Mouse (Mus musculus) intestine, embryonic 14.5 days (tissue): Measurements from ENCODE around the gene Adra2b. TPM values are rescaled to one million over a fixed set of nuclear protein-coding genes. Genes with fewer than 3 reads are reported as not detected.

Experiments used
- ATAC-seq: fragments of 200-750 bp; cut with Nextera tagmentation; replicated peaks from 2 replicates; pipeline ENCODE4 v1.8.0; 2017; ENCODE audit warnings: low read depth, moderate number of reproducible peaks, moderate TSS enrichment, moderate library complexity; ENCODE audit not compliant: low FRiP score, low TSS enrichment
- DNase-seq: peaks from one replicate; pipeline ENCODE4 v3.0.0-alpha.2; 2018; ENCODE audit warnings: low spot score
- H3K27ac ChIP-seq: fragments of 300-500 bp; sonication (generic); 2 replicates; pipeline ENCODE4 v1.5.1; 2014; ENCODE audit warnings: low read depth, mild to moderate bottlenecking, control low read depth
- H3K27me3 ChIP-seq: fragments of 300-500 bp; sonication (generic); replicated peaks from 2 replicates; pipeline ENCODE4 v1.6.1; 2014; ENCODE audit warnings: low read length, control low read depth; ENCODE audit not compliant: control insufficient read depth, insufficient read depth
- H3K36me3 ChIP-seq: fragments of 300-500 bp; sonication (generic); 2 replicates; pipeline ENCODE4 v1.6.1; 2014; ENCODE audit warnings: low read length, control low read depth; ENCODE audit not compliant: control insufficient read depth, insufficient read depth
- H3K4me1 ChIP-seq: fragments of 300-500 bp; sonication (generic); replicated peaks from 2 replicates; pipeline ENCODE4 v1.6.1; 2014; ENCODE audit warnings: low read length, control low read depth, mixed read lengths; ENCODE audit not compliant: control insufficient read depth, insufficient read depth
- H3K4me2 ChIP-seq: fragments of 300-500 bp; sonication (generic); 2 replicates; pipeline ENCODE4 v1.6.1; 2014; ENCODE audit warnings: low read length
- H3K4me3 ChIP-seq: fragments of 300-500 bp; sonication (generic); 2 replicates; pipeline ENCODE4 v1.5.1; 2014; ENCODE audit warnings: low read depth, low read length, control low read depth, mixed read lengths
- H3K9ac ChIP-seq: fragments of 300-500 bp; sonication (generic); 2 replicates; pipeline ENCODE4 v1.6.1; 2014; ENCODE audit warnings: mild to moderate bottlenecking, low read length
- H3K9me3 ChIP-seq: fragments of 300-500 bp; sonication (generic); 2 replicates; pipeline ENCODE4 v1.6.1; 2016; ENCODE audit warnings: low read length, control low read depth; ENCODE audit not compliant: control insufficient read depth
- WGBS: fragments of 180-500 bp; shearing (Covaris S2); extraction: QIAGEN DNeasy Blood & Tissue Kit; methylation state at CpG from one replicate; pipeline ENCODE4 v1.1.7; 2014; 5-methylcytosine and 5-hydroxymethylcytosine counted together
- polyA plus RNA-seq: library from polyadenylated mRNA; unstranded; fragments of >200 nt; fragmentation: Nextera tagmentation; extraction: Ambion mirVana; gene quantifications from 2 replicates; pipeline ENCODE4 v1.2.1, GENCODE M21; 2014

Adra2b gene
- polyA plus RNA-seq, 1 experiment from 2014 or later: 0.85 TPM

DNA sequence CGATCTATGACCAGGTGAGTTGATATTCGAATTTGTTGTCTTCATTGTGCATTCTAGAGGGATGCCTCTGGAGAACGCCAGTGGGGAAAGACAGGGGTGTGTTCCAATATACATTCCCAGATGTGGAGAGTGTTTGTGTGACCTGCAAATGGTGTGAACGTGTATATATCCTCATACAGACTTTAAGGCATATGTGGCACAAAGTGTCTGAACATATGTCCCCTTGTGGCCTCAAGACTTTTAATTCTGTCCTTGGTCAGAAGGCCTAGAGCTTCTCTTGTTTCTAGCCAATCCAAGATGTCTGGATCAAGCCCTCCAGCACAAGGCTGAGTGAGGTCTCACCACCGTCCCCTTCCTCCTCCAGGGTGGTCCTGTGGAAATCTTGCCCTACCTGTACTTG is 26.1 kb upstream of the Adra2b start:
- Histone ChIP-seq H3K27me3 (peaks cover 37% of the 10 kb centered on the region), H3K4me2 (peak overlapping the region; percentile 65), H3K4me3 (peak overlapping the region; percentile 43), H3K9me3 (no peaks in the 10 kb centered on the region), H3K27ac (no peak overlapping the region), H3K4me1 (0 out of 2 replicates have a peak, but pooled peaks cover 6% of the 10 kb centered on the region), H3K9ac (peak overlapping the region; percentile 50; the same call in 1 of the 2 replicates), H3K36me3 (no peaks in the 10 kb centered on the region)
- 45% methylated on average over 5 of the region's 5 CpGs for WGBS
- ATAC-seq (no peak), DNase-seq (no peak)

DNA sequence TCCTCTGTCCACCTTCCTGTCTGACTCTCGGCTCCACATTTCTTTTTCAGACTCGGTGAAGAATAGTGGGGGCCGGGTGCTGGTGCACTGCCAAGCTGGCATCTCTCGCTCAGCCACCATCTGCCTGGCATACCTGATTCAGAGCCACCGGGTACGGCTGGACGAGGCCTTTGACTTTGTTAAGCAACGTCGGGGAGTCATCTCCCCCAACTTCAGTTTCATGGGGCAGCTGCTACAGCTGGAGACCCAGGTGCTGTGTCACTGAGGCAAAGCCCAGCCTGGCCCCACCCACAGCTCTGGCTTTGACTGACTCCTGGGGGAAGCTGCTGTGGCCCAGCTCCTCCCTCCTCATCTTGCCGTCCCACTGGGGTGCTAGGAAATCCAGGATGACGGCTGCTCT is 25.5 kb upstream of the Adra2b start:
- H3K4me1 ChIP-seq: 0 out of 2 replicates have a peak, but pooled peaks cover 6% of the 10 kb centered on the region
- peak overlapping the region; percentile 65; the same call in 1 of the 2 replicates for H3K4me2 ChIP-seq
- H3K36me3 ChIP-seq: no peaks in the 10 kb centered on the region
- DNase-seq (no peak), ATAC-seq (no peak)
- H3K9ac ChIP-seq: no peak overlapping the region
- no peak overlapping the region for H3K27ac ChIP-seq
- peaks cover 37% of the 10 kb centered on the region for H3K27me3 ChIP-seq
- H3K9me3 ChIP-seq: no peaks in the 10 kb centered on the region
- H3K4me3 ChIP-seq: 0 out of 2 replicates have a peak overlapping the region, but pooled peaks have one; percentile 43
- 73% methylated on average over 11 of the region's 11 CpGs for WGBS

DNA sequence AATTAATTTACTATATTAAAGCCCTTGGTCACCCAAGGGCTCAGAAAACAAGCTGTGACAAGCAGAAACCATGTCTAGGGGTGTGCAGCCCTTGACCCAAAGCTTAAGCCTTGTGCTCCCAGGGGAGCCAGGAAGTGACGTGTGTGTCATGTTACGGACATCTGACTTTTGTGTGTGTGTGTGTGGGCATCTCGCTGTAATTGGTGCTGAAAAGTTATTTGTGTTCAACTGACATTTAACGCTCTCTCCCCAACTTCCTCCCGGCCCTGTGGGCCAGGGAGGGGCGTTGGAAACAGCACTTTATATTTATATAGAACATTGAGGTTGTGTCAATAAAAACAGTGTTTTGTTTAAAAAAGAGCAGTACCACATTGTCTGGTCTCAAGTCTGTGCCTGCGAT is 25.0 kb upstream of the Adra2b start:
- Histone ChIP-seq H3K4me1 (0 out of 2 replicates have a peak, but pooled peaks cover 6% of the 10 kb centered on the region), H3K9me3 (no peaks in the 10 kb centered on the region), H3K4me2 (no peak overlapping the region), H3K27ac (no peak overlapping the region), H3K4me3 (no peak overlapping the region), H3K9ac (no peak overlapping the region), H3K36me3 (no peaks in the 10 kb centered on the region), H3K27me3 (peaks cover 37% of the 10 kb centered on the region)
- no peak for DNase-seq
- WGBS: 60% methylated on average over 7 of the region's 7 CpGs
- no peak for ATAC-seq

DNA sequence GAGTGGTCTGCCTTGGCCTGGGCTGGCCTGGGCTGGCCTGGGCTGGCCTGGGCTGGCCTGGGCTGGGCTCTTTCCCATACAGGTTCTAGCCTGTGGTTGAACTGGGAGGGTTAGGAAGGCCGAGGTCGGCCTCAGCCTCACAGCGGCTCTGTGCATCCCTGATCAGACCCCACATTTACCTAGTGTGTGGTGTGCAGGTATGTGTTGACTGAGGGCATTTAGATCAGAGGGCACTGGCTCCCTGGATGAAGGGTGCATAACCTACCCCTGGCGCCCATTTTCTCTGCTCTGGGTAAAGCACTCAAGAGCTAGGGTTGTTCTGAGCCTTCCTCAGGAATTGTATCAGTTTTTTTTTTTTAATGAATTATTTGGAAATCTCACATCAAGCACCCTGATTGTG is 24.6 kb upstream of the Adra2b start, which contains the start of gene Astl:
TSS of gene Astl (plus strand) at position 224 of the 400 bp plus-strand sequence.
- WGBS: 86% methylated on average over 4 of the region's 4 CpGs

DNA sequence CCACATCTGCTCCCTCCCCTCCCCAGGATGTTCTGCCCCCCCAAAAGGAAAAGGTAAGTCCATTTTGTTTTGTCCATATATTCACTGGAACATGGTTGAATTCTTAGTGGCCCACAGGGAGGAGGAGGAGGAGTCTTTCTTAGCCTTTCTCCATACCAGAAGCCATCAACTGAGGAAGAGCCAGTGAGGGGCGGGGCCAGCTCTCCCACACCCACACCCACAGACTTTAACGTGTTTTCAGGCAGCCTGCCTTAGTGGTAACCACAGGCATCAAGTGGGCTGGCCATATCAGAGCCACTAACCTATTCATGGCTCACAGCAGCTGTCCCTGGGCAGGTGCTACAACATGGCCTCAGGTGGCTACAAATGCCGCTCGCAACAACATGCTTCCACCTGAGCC is 24.2 kb upstream of the Adra2b start:
- H3K27ac ChIP-seq: no peak overlapping the region
- no peak for DNase-seq
- WGBS: 66% methylated on average over 4 of the region's 4 CpGs

More for the DNA sequence above, 24.6 kb upstream of the Adra2b start, which contains the start of gene Astl:
- no peaks in the 10 kb centered on the region for H3K36me3 ChIP-seq
- H3K9ac ChIP-seq: no peak within 1 kb of the TSS
- 0 out of 2 replicates have a peak, but pooled peaks cover 6% of the 10 kb centered on the region for H3K4me1 ChIP-seq
- no peak for ATAC-seq
- DNase-seq: no peak
- H3K27ac ChIP-seq: no peak within 1 kb of the TSS
- H3K27me3 ChIP-seq: peaks cover 37% of the 10 kb centered on the region
- 0 out of 2 replicates have a peak within 1 kb of the TSS, but pooled peaks have one; percentile 65 for H3K4me2 ChIP-seq
- 0 out of 2 replicates have a peak within 1 kb of the TSS, but pooled peaks have one; percentile 43 for H3K4me3 ChIP-seq
- no peaks in the 10 kb centered on the region for H3K9me3 ChIP-seq

DNA sequence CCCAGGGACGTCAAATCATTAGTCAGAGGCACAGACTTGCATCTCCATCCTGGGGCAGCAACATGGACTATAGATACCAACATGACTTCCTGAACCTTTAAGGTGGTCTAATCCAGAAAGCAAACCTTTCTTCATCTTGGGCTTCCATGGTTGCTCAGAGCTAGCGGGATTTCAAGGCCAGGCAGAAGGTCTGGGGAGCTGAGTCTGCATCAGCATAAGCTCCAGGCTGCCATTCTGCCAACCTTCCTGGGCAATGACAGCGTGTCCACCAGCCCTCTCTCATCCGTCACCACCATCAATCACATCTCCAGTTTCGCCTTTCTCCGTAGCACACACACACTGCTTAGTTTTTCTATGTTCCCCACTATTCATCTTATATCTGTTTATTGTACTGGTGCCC is 23.7 kb upstream of the Adra2b start:
- ATAC-seq: no peak
- H3K9ac ChIP-seq: no peak overlapping the region
- WGBS: 76% methylated on average over 6 of the region's 6 CpGs
- no peaks in the 10 kb centered on the region for H3K36me3 ChIP-seq
- no peak overlapping the region for H3K4me3 ChIP-seq
- H3K27ac ChIP-seq: no peak overlapping the region
- H3K27me3 ChIP-seq: peaks cover 37% of the 10 kb centered on the region
- no peak for DNase-seq
- no peaks in the 10 kb centered on the region for H3K9me3 ChIP-seq
- H3K4me2 ChIP-seq: no peak overlapping the region
- 0 out of 2 replicates have a peak, but pooled peaks cover 6% of the 10 kb centered on the region for H3K4me1 ChIP-seq

More for the DNA sequence above, 24.2 kb upstream of the Adra2b start:
- 0 out of 2 replicates have a peak, but pooled peaks cover 6% of the 10 kb centered on the region for H3K4me1 ChIP-seq
- no peaks in the 10 kb centered on the region for H3K9me3 ChIP-seq
- no peak for ATAC-seq
- no peaks in the 10 kb centered on the region for H3K36me3 ChIP-seq
- H3K27me3 ChIP-seq: peaks cover 37% of the 10 kb centered on the region
- no peak overlapping the region for H3K4me3 ChIP-seq
- H3K9ac ChIP-seq: no peak overlapping the region
- H3K4me2 ChIP-seq: no peak overlapping the region

DNA sequence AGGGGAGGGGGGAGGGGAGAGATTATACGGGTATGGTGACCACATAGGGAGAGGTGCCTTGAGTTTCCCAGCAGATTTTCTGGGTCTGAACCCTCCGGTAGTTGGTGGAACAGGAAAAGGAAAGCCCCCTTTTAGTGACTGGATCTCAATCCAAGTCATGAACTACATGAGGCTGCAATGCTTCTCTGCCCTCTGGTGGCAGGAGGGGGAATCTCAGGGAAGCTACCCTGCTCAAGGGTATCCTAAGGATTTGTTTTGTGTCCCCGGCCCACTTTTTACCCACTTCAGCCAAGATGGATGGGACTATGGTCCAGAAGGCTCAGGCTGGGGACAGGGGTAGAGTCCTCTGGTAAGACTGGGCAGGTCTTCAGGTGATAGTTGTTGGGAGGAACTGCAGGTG is 21.8 kb upstream of the Adra2b start:
- 13% methylated on average over 3 of the region's 3 CpGs for WGBS
- Histone ChIP-seq H3K4me2 (no peak overlapping the region), H3K27ac (no peak overlapping the region), H3K4me1 (0 out of 2 replicates have a peak, but pooled peaks cover 3% of the 10 kb centered on the region), H3K36me3 (no peaks in the 10 kb centered on the region), H3K27me3 (peaks cover 23% of the 10 kb centered on the region), H3K9me3 (no peaks in the 10 kb centered on the region), H3K9ac (no peak overlapping the region), H3K4me3 (no peak overlapping the region)
- DNase-seq (peak; percentile 82), ATAC-seq (no peak)

DNA sequence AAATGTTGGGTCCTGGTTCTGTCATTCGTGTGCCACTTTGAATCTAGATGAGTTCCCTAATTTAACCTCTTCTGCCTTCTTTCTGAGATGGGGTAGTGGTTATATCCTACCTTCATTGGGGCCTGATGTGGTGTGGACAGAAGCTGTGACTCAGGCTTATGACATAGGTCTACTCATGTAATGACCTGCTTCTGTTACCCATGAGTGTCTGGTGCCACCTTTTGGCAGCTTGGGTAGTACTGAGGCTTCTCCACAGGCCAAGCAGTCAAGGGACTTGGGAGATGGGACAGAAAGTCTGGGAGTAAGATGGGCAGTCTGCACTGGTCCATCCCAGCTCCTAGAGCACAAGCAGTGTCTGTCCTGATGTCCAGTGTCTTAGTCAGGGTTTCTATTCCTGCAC is 16.7 kb upstream of the Adra2b start:
- DNase-seq: no peak
- H3K4me1 ChIP-seq: no peaks in the 10 kb centered on the region
- no peak overlapping the region for H3K9ac ChIP-seq
- H3K4me3 ChIP-seq: no peak overlapping the region
- H3K36me3 ChIP-seq: no peaks in the 10 kb centered on the region
- no peak overlapping the region for H3K27ac ChIP-seq
- ATAC-seq: no peak
- no peak overlapping the region for H3K4me2 ChIP-seq
- 82% methylated on average over 1 of the region's 1 CpGs for WGBS
- no peaks in the 10 kb centered on the region for H3K27me3 ChIP-seq
- no peaks in the 10 kb centered on the region for H3K9me3 ChIP-seq
